Mouse (Mus musculus): ENCODE results near the gene Ado.

DNA sequence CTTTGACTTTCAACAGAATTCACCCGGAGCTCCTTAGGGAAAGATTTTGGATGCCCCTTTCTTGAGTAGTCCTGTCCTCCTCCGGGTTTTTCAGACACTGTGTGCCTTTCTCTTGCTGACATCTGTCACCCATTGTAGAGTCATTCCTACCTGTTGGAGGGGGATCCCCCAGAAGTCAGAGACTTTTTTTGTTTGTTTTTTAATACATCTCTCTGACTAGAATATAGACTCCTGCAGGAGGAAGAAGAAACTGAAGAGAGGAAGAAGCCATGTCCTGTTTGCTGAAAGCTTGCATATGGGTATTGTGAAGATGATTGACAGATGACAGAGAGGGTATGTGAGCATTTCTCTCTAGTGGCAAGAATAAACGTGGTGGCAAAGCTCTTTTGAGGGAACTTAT is 43.5 kb downstream of the Ado start:
- TF ChIP-seq CTCF (IDR thresholded peaks at IDR 0.05; ENCODE audit: low read depth) (no peak), EP300 (IDR thresholded peaks at IDR 0.05; ENCODE audit: low read depth) (no peak)
